Mouse (Mus musculus): ENCODE data around the gene Cacng2.

GRCm38 (mm10) chr15:78082149-78082548, 37.7 kb downstream of the Cacng2 start:
- no peak for TF ChIP-seq POLR2A (IDR thresholded peaks at IDR 0.05; ENCODE audit: insufficient read depth, low read depth, low read length)
- no peak for TF ChIP-seq EP300 (IDR thresholded peaks at IDR 0.05; ENCODE audit: insufficient read depth, low read depth, low read length)

All from heart, adult 2 months (tissue).